Mouse (Mus musculus) C2C12 (cell line): ENCODE data around the gene Ddias.

Source experiments
- CTCF ChIP-seq: IDR thresholded peaks from one replicate; pipeline ENCODE4 v1.5.1; 2011; ENCODE audit not compliant: control insufficient read depth, insufficient read depth, insufficient read length
- MAX ChIP-seq: IDR thresholded peaks from one replicate; pipeline ENCODE4 v1.6.1; 2011; ENCODE audit warnings: mild to moderate bottlenecking, control low read depth
- MYOD1 ChIP-seq: IDR thresholded peaks from one replicate; pipeline ENCODE4 v1.6.1; 2011; ENCODE audit warnings: low read depth; ENCODE audit not compliant: control insufficient read depth, insufficient read length
- USF1 ChIP-seq: IDR thresholded peaks from one replicate; pipeline ENCODE4 v1.6.1; 2011; ENCODE audit warnings: low read depth, mild to moderate bottlenecking, control low read depth, moderate library complexity

GRCm38 (mm10) chr7:92826248-92826647 lies 47.8 kb downstream of the Ddias start:
- no peak for TF ChIP-seq CTCF
- no peak for TF ChIP-seq MYOD1
- TF ChIP-seq MAX, result no peak
- TF ChIP-seq USF1, result no peak
